Mouse (Mus musculus) hindbrain, embryonic 10.5 days (tissue): Measurements from ENCODE around the gene Tigd2. TPM values are rescaled to one million over a fixed set of nuclear protein-coding genes. Genes with fewer than 3 reads are reported as not detected.

ENCODE experiments used
- polyA plus RNA-seq: library from polyadenylated mRNA; unstranded; fragments of >200 nt; fragmentation: Nextera tagmentation; extraction: Ambion mirVana; gene quantifications from 2 replicates; pipeline ENCODE4 v1.2.1, GENCODE M21; 2016

Gene Tigd2
- polyA plus RNA-seq, 1 experiment from 2014 or later = 6.3 TPM

Other genes starting within 250 kb of the Tigd2 start
- gene Fam13a, start 184.3 kb upstream of the Tigd2 start, polyA plus RNA-seq = 3.2 and 3.5 TPM in 2 replicates
- gene Gprin3, start 217.4 kb downstream of the Tigd2 start, polyA plus RNA-seq = 0.12 and 0.25 TPM in 2 replicates